Mouse (Mus musculus) myocyte (in vitro differentiated cells): Measurements from ENCODE around the gene Myom3.

Source experiments
- CEBPB ChIP-seq: IDR thresholded peaks from 2 replicates; pipeline ENCODE4 v1.6.1; 2011; ENCODE audit warnings: mild to moderate bottlenecking, moderate library complexity; ENCODE audit not compliant: poor library complexity, insufficient read depth, severe bottlenecking
- E2F4 ChIP-seq: IDR thresholded peaks from one replicate; pipeline ENCODE4 v1.6.1; 2011; ENCODE audit warnings: mild to moderate bottlenecking, control low read depth, moderate library complexity; ENCODE audit not compliant: insufficient read depth
- MAX ChIP-seq: IDR thresholded peaks from one replicate; pipeline ENCODE4 v1.6.1; 2011; ENCODE audit warnings: low read depth, mild to moderate bottlenecking, control low read depth
- MYOD1 ChIP-seq, 3 experiments: IDR thresholded peaks; one replicate each; pipeline ENCODE4 v1.6.1; 2011; ENCODE audit warnings: control low read depth in 2 of 3, low read depth in 2 of 3, mild to moderate bottlenecking in 2 of 3, moderate library complexity in 1 of 3; ENCODE audit not compliant: insufficient read length in 2 of 3, control insufficient read depth in 1 of 3
- MYOG ChIP-seq, 3 experiments: IDR thresholded peaks; one replicate each; pipeline ENCODE4 v1.6.1; 2011; ENCODE audit warnings: control low read depth in 2 of 3, low read depth in 2 of 3, mild to moderate bottlenecking in 2 of 3; ENCODE audit not compliant: insufficient read length in 2 of 3, control insufficient read depth in 1 of 3, insufficient read depth in 1 of 3
- POLR2A ChIP-seq: IDR thresholded peaks from one replicate; pipeline ENCODE4 v1.6.1; 2011; ENCODE audit warnings: low read depth, mild to moderate bottlenecking, control low read depth, moderate library complexity; ENCODE audit not compliant: insufficient read length
- POLR2AphosphoS2 ChIP-seq: IDR thresholded peaks from one replicate; pipeline ENCODE4 v1.6.1; 2011; ENCODE audit warnings: low read depth, control low read depth; ENCODE audit not compliant: insufficient read length
- REST ChIP-seq: IDR thresholded peaks from one replicate; pipeline ENCODE4 v1.6.1; 2011; ENCODE audit warnings: mild to moderate bottlenecking, control low read depth, moderate library complexity; ENCODE audit not compliant: insufficient read depth, insufficient read length
- SRF ChIP-seq: IDR thresholded peaks from one replicate; pipeline ENCODE4 v1.6.1; 2011; ENCODE audit warnings: low read depth; ENCODE audit not compliant: control insufficient read depth, insufficient read length
- TCF12 ChIP-seq: IDR thresholded peaks from one replicate; pipeline ENCODE4 v1.6.1; 2011; ENCODE audit warnings: mild to moderate bottlenecking, control low read depth; ENCODE audit not compliant: poor library complexity, insufficient read depth, severe bottlenecking
- TCF3 ChIP-seq: IDR thresholded peaks from one replicate; pipeline ENCODE4 v1.6.1; 2011; ENCODE audit warnings: low read depth, control low read depth; ENCODE audit not compliant: insufficient read length
- USF1 ChIP-seq: IDR thresholded peaks from one replicate; pipeline ENCODE4 v1.6.1; 2011; ENCODE audit warnings: low read depth, mild to moderate bottlenecking, control low read depth, moderate library complexity

DNA sequence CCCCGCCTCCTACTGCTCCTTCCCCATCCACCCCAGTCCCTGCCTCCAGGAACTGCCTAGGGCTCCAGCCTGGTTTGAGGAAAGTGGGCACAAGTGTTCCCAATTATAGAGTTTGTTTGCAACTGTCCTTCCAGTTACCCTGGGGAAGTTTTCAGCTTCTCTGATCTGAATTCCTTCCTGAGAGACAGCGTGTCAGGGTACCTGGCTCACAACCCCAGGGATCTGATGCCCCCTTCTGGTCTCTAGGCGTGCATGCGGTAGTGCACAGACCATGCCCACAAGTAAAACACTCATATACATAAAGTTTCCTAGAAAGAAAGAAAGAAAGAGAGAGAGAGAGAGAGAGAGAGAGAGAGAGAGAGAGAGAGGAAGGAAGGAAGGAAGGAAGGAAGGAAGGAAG, 1.2 kb upstream of the Myom3 start:
- TF ChIP-seq POLR2A: no peak
- no peak for TF ChIP-seq MYOG (IDR thresholded peaks at IDR 0.05; ENCODE audit: control insufficient read depth in 1 of 3, insufficient read depth in 1 of 3, insufficient read length in 2 of 3, low read depth in 2 of 3)
- no peak for TF ChIP-seq USF1
- TF ChIP-seq E2F4: no peak
- TF ChIP-seq REST: no peak
- no peak for TF ChIP-seq MAX
- no peak for TF ChIP-seq MYOD1 (IDR thresholded peaks at IDR 0.05; ENCODE audit: control insufficient read depth in 1 of 3, insufficient read length in 2 of 3, low read depth in 2 of 3)
- TF ChIP-seq TCF12: no peak
- TF ChIP-seq POLR2AphosphoS2: no peak
- TF ChIP-seq SRF: no peak
- no peak for TF ChIP-seq CEBPB
- TF ChIP-seq TCF3: no peak
